Mouse (Mus musculus): Measurements from ENCODE around the gene Ctnna3. TPM values are rescaled to one million over a fixed set of nuclear protein-coding genes. Genes with fewer than 3 reads are reported as not detected.

Gene Ctnna3
- polyA plus RNA-seq, 1 experiment from 2014 or later = not detected

DNA sequence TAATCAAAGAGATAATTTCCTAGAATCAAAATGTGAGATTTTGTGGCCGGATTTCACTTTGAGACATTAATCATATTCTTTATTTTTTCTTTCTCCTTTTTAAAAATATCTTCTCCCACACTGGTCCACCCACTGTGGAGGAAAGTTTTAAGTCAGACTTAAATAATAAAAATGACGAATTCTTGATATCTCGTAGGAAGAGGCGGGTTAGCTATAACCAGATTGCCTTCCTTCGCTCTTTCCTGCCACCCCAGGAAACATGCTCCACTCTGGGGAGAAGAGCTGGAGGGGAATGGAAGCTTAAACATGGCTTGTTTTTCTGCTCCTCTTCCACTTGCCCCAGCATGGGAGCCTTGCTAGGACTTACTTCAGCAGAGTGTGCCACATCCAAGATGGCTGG, 169.5 kb downstream of the Ctnna3 start:
- H3K27ac ChIP-seq = no peak overlapping the region
- no peaks in the 10 kb centered on the region for H3K36me3 ChIP-seq
- H3K4me1 ChIP-seq = no peaks in the 10 kb centered on the region
- no peaks in the 10 kb centered on the region for H3K9me3 ChIP-seq (replicated peaks)
- no peaks in the 10 kb centered on the region for H3K27me3 ChIP-seq (ENCODE audit: low read depth, poor library complexity, severe bottlenecking)
- no peak for DNase-seq (ENCODE audit: low spot score)
- WGBS = 84% methylated on average over 5 of the region's 5 CpGs
- no peak overlapping the region for H3K4me3 ChIP-seq

DNA sequence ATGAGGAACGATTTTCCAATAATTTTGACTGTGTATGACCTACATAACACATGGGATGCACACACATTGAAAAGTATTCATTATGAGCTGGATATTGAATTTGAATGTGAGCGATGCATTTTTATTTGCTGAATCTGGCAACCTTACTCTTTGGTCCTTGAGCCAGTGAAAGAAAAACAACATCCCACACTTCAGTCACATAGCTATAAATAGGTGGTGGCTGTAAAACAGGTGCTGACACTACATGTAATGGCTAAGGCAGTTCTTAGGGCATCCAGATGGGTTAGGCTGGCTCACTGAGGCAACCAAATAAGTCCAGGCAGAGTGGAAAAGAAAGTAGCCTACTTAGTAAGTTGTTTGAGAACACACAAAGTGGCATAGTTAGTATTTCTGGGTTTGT, 171.3 kb downstream of the Ctnna3 start:
- 91% methylated on average over 2 of the region's 2 CpGs for WGBS
- no peak overlapping the region for H3K27ac ChIP-seq

GRCm38 (mm10) chr10:63628546-63628945, 198.6 kb downstream of the Ctnna3 start:
- DNase-seq (ENCODE audit: low spot score) = no peak
- WGBS = 53% methylated on average over 1 of the region's 1 CpGs
- H3K27ac ChIP-seq = no peak overlapping the region

More for the DNA sequence above, 171.3 kb downstream of the Ctnna3 start:
- no peaks in the 10 kb centered on the region for H3K36me3 ChIP-seq
- DNase-seq (ENCODE audit: low spot score) = no peak
- no peaks in the 10 kb centered on the region for H3K4me1 ChIP-seq
- no peaks in the 10 kb centered on the region for H3K9me3 ChIP-seq (replicated peaks)
- H3K27me3 ChIP-seq (ENCODE audit: low read depth, poor library complexity, severe bottlenecking) = no peaks in the 10 kb centered on the region
- H3K4me3 ChIP-seq = no peak overlapping the region

DNA sequence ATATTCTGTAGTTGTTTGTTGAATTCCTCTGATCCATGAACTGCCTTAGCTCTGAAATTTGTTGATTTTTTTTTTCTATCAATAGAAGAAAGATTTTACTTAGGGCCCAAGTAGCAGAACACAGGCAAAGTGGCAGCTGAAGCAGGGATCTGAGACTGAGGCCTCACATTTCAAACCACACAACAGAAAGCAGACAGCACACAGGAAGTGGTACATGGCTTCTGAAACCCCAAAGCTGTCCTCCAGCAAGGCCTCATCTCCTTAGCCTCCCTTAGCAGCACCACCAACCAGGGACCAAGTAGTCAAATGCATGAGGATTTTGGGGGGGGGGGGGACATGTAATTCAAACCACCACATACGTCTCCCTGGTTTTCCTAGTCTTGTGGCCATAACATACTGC, 204.0 kb downstream of the Ctnna3 start:
- no peak for DNase-seq (ENCODE audit: low spot score)
- Histone ChIP-seq H3K4me1 (no peaks in the 10 kb centered on the region), H3K27ac (no peak overlapping the region), H3K9me3 (replicated peaks) (no peaks in the 10 kb centered on the region), H3K27me3 (ENCODE audit: low read depth, poor library complexity, severe bottlenecking) (no peaks in the 10 kb centered on the region), H3K36me3 (no peaks in the 10 kb centered on the region), H3K4me3 (no peak overlapping the region)
- 83% methylated on average over 1 of the region's 1 CpGs for WGBS

More at GRCm38 (mm10) chr10:63628546-63628945, 198.6 kb downstream of the Ctnna3 start:
- Histone ChIP-seq H3K4me1 (no peaks in the 10 kb centered on the region), H3K9me3 (replicated peaks) (no peaks in the 10 kb centered on the region), H3K36me3 (no peaks in the 10 kb centered on the region), H3K4me3 (no peak overlapping the region), H3K27me3 (ENCODE audit: low read depth, poor library complexity, severe bottlenecking) (no peaks in the 10 kb centered on the region)

- no peak for DNase-seq (ENCODE audit: low spot score)
- WGBS = 88% methylated on average over 5 of the region's 5 CpGs
- Histone ChIP-seq H3K9me3 (replicated peaks) (no peaks in the 10 kb centered on the region), H3K27me3 (ENCODE audit: low read depth, poor library complexity, severe bottlenecking) (no peaks in the 10 kb centered on the region), H3K27ac (no peak overlapping the region), H3K4me1 (no peaks in the 10 kb centered on the region), H3K4me3 (no peak overlapping the region), H3K36me3 (no peaks in the 10 kb centered on the region)
Measured at GRCm38 (mm10) chr10:63637987-63638386, 208.1 kb downstream of the Ctnna3 start.

DNA sequence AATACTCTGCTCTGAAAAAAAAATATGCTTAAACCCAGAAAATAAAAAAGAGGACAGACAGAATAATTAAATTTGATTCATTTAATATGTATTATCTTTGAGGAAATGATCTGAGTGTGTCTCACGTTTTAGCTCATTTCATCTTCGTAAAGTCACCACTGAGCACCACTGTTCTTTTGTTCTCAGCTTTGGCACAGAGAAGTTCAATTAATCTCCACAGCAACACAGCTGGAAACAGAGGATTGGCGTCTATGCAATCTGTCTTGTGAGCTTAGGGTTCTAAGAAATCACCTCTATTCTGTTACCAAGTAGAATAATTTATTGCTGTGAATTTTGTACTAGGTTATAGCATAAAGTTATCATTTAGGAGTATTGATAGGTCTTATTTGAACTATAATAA, 217.4 kb downstream of the Ctnna3 start:
- DNase-seq (ENCODE audit: low spot score) = no peak

DNA sequence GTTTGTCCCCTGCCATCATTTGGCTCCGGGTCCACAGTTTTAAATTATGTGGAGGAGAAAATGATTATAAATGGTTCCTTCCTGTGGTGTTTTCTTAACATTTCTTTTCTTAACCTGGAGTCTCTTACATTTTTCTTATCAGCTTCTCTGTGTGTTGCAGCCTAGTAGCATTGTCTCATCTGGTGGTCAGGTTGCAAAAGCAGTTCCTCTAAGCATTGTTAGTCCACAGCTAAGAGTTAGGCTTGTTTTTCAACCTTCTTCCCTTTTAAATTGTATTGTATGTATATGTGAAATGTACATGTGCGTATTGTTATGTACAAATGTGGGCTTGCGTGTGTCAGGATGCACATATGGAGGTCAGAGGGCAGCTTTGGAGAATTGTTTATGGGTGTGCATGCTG, 220.4 kb downstream of the Ctnna3 start:
- WGBS = 90% methylated on average over 3 of the region's 3 CpGs
- Histone ChIP-seq H3K36me3 (no peaks in the 10 kb centered on the region), H3K9me3 (replicated peaks) (no peaks in the 10 kb centered on the region), H3K27ac (no peak overlapping the region), H3K27me3 (ENCODE audit: low read depth, poor library complexity, severe bottlenecking) (no peaks in the 10 kb centered on the region), H3K4me3 (no peak overlapping the region), H3K4me1 (no peaks in the 10 kb centered on the region)
- DNase-seq (ENCODE audit: low spot score) = no peak

More for the DNA sequence above, 217.4 kb downstream of the Ctnna3 start:
- no peaks in the 10 kb centered on the region for H3K9me3 ChIP-seq (replicated peaks)
- H3K27ac ChIP-seq = no peak overlapping the region
- no peaks in the 10 kb centered on the region for H3K36me3 ChIP-seq
- H3K27me3 ChIP-seq (ENCODE audit: low read depth, poor library complexity, severe bottlenecking) = no peaks in the 10 kb centered on the region
- WGBS = 64% methylated on average over 3 of the region's 3 CpGs
- H3K4me1 ChIP-seq = no peaks in the 10 kb centered on the region
- H3K4me3 ChIP-seq = no peak overlapping the region

GRCm38 (mm10) chr10:63652887-63653286, 223.0 kb downstream of the Ctnna3 start:
- H3K9me3 ChIP-seq (replicated peaks) = no peaks in the 10 kb centered on the region
- DNase-seq (ENCODE audit: low spot score) = no peak
- WGBS = 87% methylated on average over 9 of the region's 9 CpGs
- no peak overlapping the region for H3K27ac ChIP-seq
- H3K27me3 ChIP-seq (ENCODE audit: low read depth, poor library complexity, severe bottlenecking) = no peaks in the 10 kb centered on the region
- no peaks in the 10 kb centered on the region for H3K36me3 ChIP-seq
- H3K4me1 ChIP-seq = no peaks in the 10 kb centered on the region
- no peak overlapping the region for H3K4me3 ChIP-seq

DNA sequence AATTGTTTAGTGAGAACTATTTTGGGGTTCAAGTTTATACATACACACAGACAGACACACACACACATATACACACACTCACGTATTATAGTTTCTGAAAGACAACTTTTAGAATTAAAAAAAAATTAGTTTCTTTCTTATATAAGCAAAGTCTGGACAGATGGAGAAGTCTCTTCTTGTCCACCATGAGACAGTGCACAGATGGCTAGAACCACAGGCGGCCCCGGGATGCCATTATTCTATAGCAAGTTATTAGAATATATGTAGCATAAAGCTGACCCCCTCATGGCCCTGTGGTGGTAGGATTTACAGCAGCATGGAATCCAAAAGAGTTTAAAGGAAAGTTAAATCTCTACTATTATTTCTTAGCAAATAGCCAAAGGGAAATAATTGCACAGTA, 223.7 kb downstream of the Ctnna3 start:
- no peak overlapping the region for H3K4me3 ChIP-seq
- H3K9me3 ChIP-seq (replicated peaks) = no peaks in the 10 kb centered on the region
- H3K4me1 ChIP-seq = no peaks in the 10 kb centered on the region
- H3K36me3 ChIP-seq = no peaks in the 10 kb centered on the region
- H3K27ac ChIP-seq = no peak overlapping the region
- 93% methylated on average over 3 of the region's 3 CpGs for WGBS
- no peak for DNase-seq (ENCODE audit: low spot score)
- no peaks in the 10 kb centered on the region for H3K27me3 ChIP-seq (ENCODE audit: low read depth, poor library complexity, severe bottlenecking)

DNA sequence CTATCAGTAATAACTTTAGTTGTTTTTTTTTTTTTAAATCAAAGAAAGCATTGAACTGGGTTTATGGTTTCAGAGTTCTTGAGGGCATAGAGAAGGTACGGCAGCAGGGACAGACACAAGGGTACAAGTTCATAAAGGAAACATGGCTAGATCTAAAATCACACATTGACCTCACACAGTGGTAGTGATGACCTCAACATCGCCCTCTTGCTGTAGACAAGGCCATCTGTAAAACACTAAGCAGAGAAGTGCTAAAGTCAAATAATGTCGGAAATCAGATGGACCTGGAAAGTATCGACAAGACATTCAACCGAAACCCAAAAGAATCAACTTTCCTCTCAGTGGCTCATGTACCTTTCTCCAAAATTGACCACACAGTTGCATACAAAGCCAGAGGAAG, 224.7 kb downstream of the Ctnna3 start:
- DNase-seq (ENCODE audit: low spot score) = no peak
- Histone ChIP-seq H3K4me1 (no peaks in the 10 kb centered on the region), H3K4me3 (no peak overlapping the region), H3K27me3 (ENCODE audit: low read depth, poor library complexity, severe bottlenecking) (no peaks in the 10 kb centered on the region), H3K36me3 (no peaks in the 10 kb centered on the region), H3K27ac (no peak overlapping the region), H3K9me3 (replicated peaks) (no peaks in the 10 kb centered on the region)
- 86% methylated on average over 5 of the region's 5 CpGs for WGBS

- DNase-seq (ENCODE audit: low spot score) = no peak
- Histone ChIP-seq H3K4me3 (no peak overlapping the region), H3K9me3 (replicated peaks) (no peaks in the 10 kb centered on the region), H3K4me1 (no peaks in the 10 kb centered on the region), H3K36me3 (no peaks in the 10 kb centered on the region), H3K27me3 (ENCODE audit: low read depth, poor library complexity, severe bottlenecking) (no peaks in the 10 kb centered on the region), H3K27ac (no peak overlapping the region)
- 93% methylated on average over 6 of the region's 6 CpGs for WGBS
Measured at GRCm38 (mm10) chr10:63676343-63676742, 246.4 kb downstream of the Ctnna3 start.

DNA sequence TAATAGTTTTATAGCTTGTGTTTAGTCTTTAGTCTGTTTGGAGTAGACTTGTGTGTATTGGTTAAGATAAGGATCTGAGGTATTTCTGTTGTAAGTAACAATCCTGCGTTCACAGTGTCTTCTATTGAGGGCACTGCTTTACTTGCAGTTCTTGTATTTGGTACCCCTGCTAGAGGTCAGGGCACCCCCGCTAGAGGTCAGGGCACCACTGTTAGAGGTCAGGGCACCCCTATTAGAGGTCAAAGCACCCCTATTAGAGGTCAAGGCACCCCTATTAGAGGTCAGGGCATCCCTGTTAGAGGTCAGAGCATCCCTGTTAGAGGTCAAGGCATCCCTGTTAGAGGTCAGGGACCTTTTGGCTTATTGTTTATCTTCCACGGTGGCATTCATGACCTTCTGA, 259.3 kb downstream of the Ctnna3 start:
- 49% methylated on average over 3 of the region's 3 CpGs for WGBS
- DNase-seq (ENCODE audit: low spot score) = no peak

GRCm38 (mm10) chr10:63689651-63690050, 259.8 kb downstream of the Ctnna3 start:
- Histone ChIP-seq H3K9me3 (replicated peaks) (no peaks in the 10 kb centered on the region), H3K4me1 (no peaks in the 10 kb centered on the region), H3K4me3 (no peak overlapping the region), H3K36me3 (no peaks in the 10 kb centered on the region), H3K27ac (no peak overlapping the region), H3K27me3 (ENCODE audit: low read depth, poor library complexity, severe bottlenecking) (no peaks in the 10 kb centered on the region)
- DNase-seq (ENCODE audit: low spot score) = no peak
- WGBS = 57% methylated on average over 4 of the region's 4 CpGs

More for the DNA sequence above, 259.3 kb downstream of the Ctnna3 start:
- no peaks in the 10 kb centered on the region for H3K9me3 ChIP-seq (replicated peaks)
- no peak overlapping the region for H3K27ac ChIP-seq
- H3K4me1 ChIP-seq = no peaks in the 10 kb centered on the region
- H3K27me3 ChIP-seq (ENCODE audit: low read depth, poor library complexity, severe bottlenecking) = no peaks in the 10 kb centered on the region
- no peaks in the 10 kb centered on the region for H3K36me3 ChIP-seq
- H3K4me3 ChIP-seq = no peak overlapping the region

GRCm38 (mm10) chr10:63692039-63692438, 262.1 kb downstream of the Ctnna3 start:
- peak; percentile 46 for DNase-seq (ENCODE audit: low spot score)
- no peaks in the 10 kb centered on the region for H3K9me3 ChIP-seq (replicated peaks)
- no peaks in the 10 kb centered on the region for H3K4me1 ChIP-seq
- no peak overlapping the region for H3K27ac ChIP-seq
- H3K27me3 ChIP-seq (ENCODE audit: low read depth, poor library complexity, severe bottlenecking) = no peaks in the 10 kb centered on the region
- no peak overlapping the region for H3K4me3 ChIP-seq
- no peaks in the 10 kb centered on the region for H3K36me3 ChIP-seq
- WGBS = 57% methylated on average over 3 of the region's 3 CpGs

All from limb, embryonic 10.5 days (tissue).